Mouse (Mus musculus): ENCODE data around the gene Fam83e. TPM values are rescaled to one million over a fixed set of nuclear protein-coding genes. Genes with fewer than 3 reads are reported as not detected.

Gene Fam83e
- 0.65 and 0.82 TPM in 2 replicates for polyA plus RNA-seq (2014; fragmentation: Nextera tagmentation; extraction: Ambion mirVana)

GRCm38 (mm10) chr7:45720413-45721233, at the start of gene Fam83e:
TSS of gene Fam83e (plus strand) at chr7:45721212.
- Histone ChIP-seq H3K27ac (replicated peaks; ENCODE audit: low read depth, low read length) (no peak within 1 kb of the TSS), H3K4me1 (ENCODE audit: control insufficient read depth, insufficient read depth, low read length) (peaks cover 16% of the 10 kb centered on the region), H3K4me2 (ENCODE audit: low read depth, severe bottlenecking) (no peak within 1 kb of the TSS; the same call in 1 of the 2 replicates), H3K27me3 (ENCODE audit: control insufficient read depth, insufficient read depth, low read length) (no peaks in the 10 kb centered on the region), H3K4me3 (ENCODE audit: low read depth, low read length) (0 out of 2 replicates have a peak within 1 kb of the TSS, but pooled peaks have one; percentile 0), H3K36me3 (ENCODE audit: control insufficient read depth, insufficient read depth, low read length) (peaks cover 42% of the 10 kb centered on the region), H3K9ac (ENCODE audit: low read length) (no peak within 1 kb of the TSS), H3K9me3 (ENCODE audit: control insufficient read depth, low read length) (no peaks in the 10 kb centered on the region)
- 86% methylated on average over 14 of the region's 14 CpGs for WGBS
- no peak for ATAC-seq (ENCODE audit: insufficient number of reproducible peaks, low FRiP score, low TSS enrichment, low read depth)
- no peak for DNase-seq (ENCODE audit: low spot score)

GRCm38 (mm10) chr7:45677627-45678295, 43.3 kb upstream of the Fam83e start:
- no peaks in the 10 kb centered on the region for H3K27me3 ChIP-seq (ENCODE audit: control insufficient read depth, insufficient read depth, low read length)
- no peaks in the 10 kb centered on the region for H3K9me3 ChIP-seq (ENCODE audit: control insufficient read depth, low read length)
- no peaks in the 10 kb centered on the region for H3K36me3 ChIP-seq (ENCODE audit: control insufficient read depth, insufficient read depth, low read length)
- H3K27ac ChIP-seq (replicated peaks; ENCODE audit: low read depth, low read length) = no peak overlapping the region
- no peak overlapping the region for H3K9ac ChIP-seq (ENCODE audit: low read length)
- DNase-seq (ENCODE audit: low spot score) (no peak), ATAC-seq (ENCODE audit: insufficient number of reproducible peaks, low FRiP score, low TSS enrichment, low read depth) (no peak)
- no peaks in the 10 kb centered on the region for H3K4me1 ChIP-seq (ENCODE audit: control insufficient read depth, insufficient read depth, low read length)
- WGBS = 77% methylated on average over 7 of the region's 7 CpGs
- no peak overlapping the region for H3K4me3 ChIP-seq (ENCODE audit: low read depth, low read length)
- no peak overlapping the region for H3K4me2 ChIP-seq (ENCODE audit: low read depth, severe bottlenecking)

- ATAC-seq (ENCODE audit: insufficient number of reproducible peaks, low FRiP score, low TSS enrichment, low read depth) (no peak), DNase-seq (ENCODE audit: low spot score) (no peak)
- H3K27me3 ChIP-seq (ENCODE audit: control insufficient read depth, insufficient read depth, low read length) = no peaks in the 10 kb centered on the region
- H3K4me3 ChIP-seq (ENCODE audit: low read depth, low read length) = no peak overlapping the region
- H3K9me3 ChIP-seq (ENCODE audit: control insufficient read depth, low read length) = no peaks in the 10 kb centered on the region
- H3K4me2 ChIP-seq (ENCODE audit: low read depth, severe bottlenecking) = no peak overlapping the region
- no peak overlapping the region for H3K9ac ChIP-seq (ENCODE audit: low read length)
- H3K27ac ChIP-seq (replicated peaks; ENCODE audit: low read depth, low read length) = no peak overlapping the region
- no peaks in the 10 kb centered on the region for H3K4me1 ChIP-seq (ENCODE audit: control insufficient read depth, insufficient read depth, low read length)
- WGBS = 93% methylated on average over 14 of the region's 14 CpGs
- no peaks in the 10 kb centered on the region for H3K36me3 ChIP-seq (ENCODE audit: control insufficient read depth, insufficient read depth, low read length)
These were observed 42.5 kb upstream of the Fam83e start for GRCm38 (mm10) chr7:45678513-45678912.

- WGBS = 81% methylated on average over 14 of the region's 14 CpGs
- no peaks in the 10 kb centered on the region for H3K36me3 ChIP-seq (ENCODE audit: control insufficient read depth, insufficient read depth, low read length)
- no peak overlapping the region for H3K4me3 ChIP-seq (ENCODE audit: low read depth, low read length)
- ATAC-seq (ENCODE audit: insufficient number of reproducible peaks, low FRiP score, low TSS enrichment, low read depth) (no peak), DNase-seq (ENCODE audit: low spot score) (no peak)
- no peaks in the 10 kb centered on the region for H3K4me1 ChIP-seq (ENCODE audit: control insufficient read depth, insufficient read depth, low read length)
- H3K9me3 ChIP-seq (ENCODE audit: control insufficient read depth, low read length) = no peaks in the 10 kb centered on the region
- H3K27me3 ChIP-seq (ENCODE audit: control insufficient read depth, insufficient read depth, low read length) = no peaks in the 10 kb centered on the region
- no peak overlapping the region for H3K4me2 ChIP-seq (ENCODE audit: low read depth, severe bottlenecking)
- H3K9ac ChIP-seq (ENCODE audit: low read length) = no peak overlapping the region
- H3K27ac ChIP-seq (replicated peaks; ENCODE audit: low read depth, low read length) = no peak overlapping the region
These were observed 40.9 kb upstream of the Fam83e start for GRCm38 (mm10) chr7:45679966-45680621.

- H3K9ac ChIP-seq (ENCODE audit: low read length) = no peak overlapping the region
- DNase-seq (ENCODE audit: low spot score) = no peak
- 86% methylated on average over 8 of the region's 8 CpGs for WGBS
- H3K9me3 ChIP-seq (ENCODE audit: control insufficient read depth, low read length) = no peaks in the 10 kb centered on the region
- no peak overlapping the region for H3K4me3 ChIP-seq (ENCODE audit: low read depth, low read length)
- no peak overlapping the region for H3K27ac ChIP-seq (replicated peaks; ENCODE audit: low read depth, low read length)
- no peak for ATAC-seq (ENCODE audit: insufficient number of reproducible peaks, low FRiP score, low TSS enrichment, low read depth)
- no peaks in the 10 kb centered on the region for H3K36me3 ChIP-seq (ENCODE audit: control insufficient read depth, insufficient read depth, low read length)
- no peaks in the 10 kb centered on the region for H3K27me3 ChIP-seq (ENCODE audit: control insufficient read depth, insufficient read depth, low read length)
- peaks cover 3% of the 10 kb centered on the region for H3K4me1 ChIP-seq (ENCODE audit: control insufficient read depth, insufficient read depth, low read length)
- no peak overlapping the region for H3K4me2 ChIP-seq (ENCODE audit: low read depth, severe bottlenecking)
These were observed 39.8 kb upstream of the Fam83e start for GRCm38 (mm10) chr7:45681046-45681736.

GRCm38 (mm10) chr7:45682144-45683126, 38.6 kb upstream of the Fam83e start:
- Histone ChIP-seq H3K27ac (replicated peaks; ENCODE audit: low read depth, low read length) (no peak overlapping the region), H3K9ac (ENCODE audit: low read length) (peak overlapping the region; percentile 45; the same call in 1 of the 2 replicates), H3K4me2 (ENCODE audit: low read depth, severe bottlenecking) (peak overlapping the region; percentile 2; the same call in 1 of the 2 replicates), H3K4me3 (ENCODE audit: low read depth, low read length) (no peak overlapping the region), H3K4me1 (ENCODE audit: control insufficient read depth, insufficient read depth, low read length) (peaks cover 5% of the 10 kb centered on the region), H3K27me3 (ENCODE audit: control insufficient read depth, insufficient read depth, low read length) (no peaks in the 10 kb centered on the region), H3K9me3 (ENCODE audit: control insufficient read depth, low read length) (no peaks in the 10 kb centered on the region), H3K36me3 (ENCODE audit: control insufficient read depth, insufficient read depth, low read length) (no peaks in the 10 kb centered on the region)
- 34% methylated on average over 14 of the region's 14 CpGs for WGBS
- peak; percentile 97 for DNase-seq (ENCODE audit: low spot score)
- peak; percentile 56 for ATAC-seq (ENCODE audit: insufficient number of reproducible peaks, low FRiP score, low TSS enrichment, low read depth)

GRCm38 (mm10) chr7:45683396-45684050, 37.5 kb upstream of the Fam83e start, which contains the start of gene Ntn5:
TSS of gene Ntn5 (plus strand) at chr7:45684022.
- Histone ChIP-seq H3K27me3 (ENCODE audit: control insufficient read depth, insufficient read depth, low read length) (no peaks in the 10 kb centered on the region), H3K36me3 (ENCODE audit: control insufficient read depth, insufficient read depth, low read length) (no peaks in the 10 kb centered on the region), H3K9ac (ENCODE audit: low read length) (no peak within 1 kb of the TSS), H3K4me1 (ENCODE audit: control insufficient read depth, insufficient read depth, low read length) (peaks cover 5% of the 10 kb centered on the region), H3K4me2 (ENCODE audit: low read depth, severe bottlenecking) (no peak within 1 kb of the TSS), H3K9me3 (ENCODE audit: control insufficient read depth, low read length) (no peaks in the 10 kb centered on the region), H3K27ac (replicated peaks; ENCODE audit: low read depth, low read length) (no peak within 1 kb of the TSS), H3K4me3 (ENCODE audit: low read depth, low read length) (no peak within 1 kb of the TSS)
- DNase-seq (ENCODE audit: low spot score) = no peak
- WGBS = 70% methylated on average over 7 of the region's 7 CpGs
- no peak for ATAC-seq (ENCODE audit: insufficient number of reproducible peaks, low FRiP score, low TSS enrichment, low read depth)

Measured in limb, embryonic 11.5 days (tissue).